21 mouse cellular contexts compared by ENCODE assay signal in genomic region chr7:139190616-139191015, GRCm38 (mm10). TPM values are rescaled to one million over a fixed set of nuclear protein-coding genes. Genes with fewer than 3 reads are reported as not detected.
"Had no signal": no experiment of that assay in that cellular context is flagged by ENCODE, and none has a peak within 500 bp of the region (broad histone marks: within the 10 kb centered on the region; RNA-seq: fewer than 3 reads in every experiment).

No protein-coding gene starts in this region.

- H3K9me3 ChIP-seq: hindbrain, embryonic 12.5 days had no signal

- H3K36me3 ChIP-seq: heart, embryonic 12.5 days; hindbrain, embryonic 10.5 days; hindbrain, embryonic 12.5 days; limb, embryonic 10.5 days; limb, embryonic 12.5 days had no signal

- DNase-seq: gastrocnemius, adult 2 months; gastrocnemius, postnatal 10 days; gastrocnemius, postnatal 25 days; heart, adult 2 months; heart, postnatal 4 days; kidney, adult 8-10 months; kidney, postnatal 10 days; kidney, postnatal 4 days; liver had no signal

- H3K27ac ChIP-seq: gastrocnemius, adult 2 months; heart, adult 2 months; hindbrain, embryonic 10.5 days; hindbrain, embryonic 12.5 days; hindbrain, embryonic 14.5 days; layer of hippocampus, adult 2 months; left cerebral cortex, adult 2 months; limb, embryonic 10.5 days; limb, embryonic 12.5 days had no signal

- H3K4me3 ChIP-seq: gastrocnemius, adult 2 months; heart, adult 2 months; heart, embryonic 12.5 days; hindbrain, embryonic 10.5 days; hindbrain, embryonic 12.5 days; layer of hippocampus, adult 2 months; left cerebral cortex, adult 2 months; limb, embryonic 10.5 days; limb, embryonic 12.5 days had no signal

RNA-seq across cellular contexts. Expression of gene Stk32c, which starts 22.5 kb away (rescaled TPM):
- total RNA-seq: granulocyte monocyte progenitor cell, adult 5-6 weeks had no signal
- polyA plus RNA-seq: heart, embryonic 12.5 days; heart, embryonic 14.5 days; kidney, embryonic 14.5 days; liver, embryonic 11.5 days had no signal
